Mouse (Mus musculus): ENCODE results near the gene Ddx23. TPM values are rescaled to one million over a fixed set of nuclear protein-coding genes. Genes with fewer than 3 reads are reported as not detected.

The Ddx23 gene
- polyA plus RNA-seq, 1 experiment from 2014 or later: 24.8 TPM

- H3K4me3 ChIP-seq (ENCODE audit: low read depth, low read length): no peak overlapping the region
- H3K36me3 ChIP-seq (ENCODE audit: control insufficient read depth, insufficient read depth, low read length): peaks cover 25% of the 10 kb centered on the region
- no peaks in the 10 kb centered on the region for H3K9me3 ChIP-seq (ENCODE audit: control insufficient read depth, low read length)
- DNase-seq (ENCODE audit: low spot score) (no peak), ATAC-seq (ENCODE audit: insufficient number of reproducible peaks, low FRiP score, low TSS enrichment, low read depth) (no peak)
- H3K27ac ChIP-seq (replicated peaks; ENCODE audit: low read depth, low read length): no peak overlapping the region
- peaks cover 17% of the 10 kb centered on the region for H3K4me1 ChIP-seq (ENCODE audit: control insufficient read depth, insufficient read depth, low read length)
- H3K4me2 ChIP-seq (ENCODE audit: low read depth, severe bottlenecking): no peak overlapping the region
- no peaks in the 10 kb centered on the region for H3K27me3 ChIP-seq (ENCODE audit: control insufficient read depth, insufficient read depth, low read length)
- WGBS: 94% methylated on average over 24 of the region's 24 CpGs
- H3K9ac ChIP-seq (ENCODE audit: low read length): no peak overlapping the region
These were observed 58.6 kb downstream of the Ddx23 start for GRCm38 (mm10) chr15:98604041-98604575.

- no peak for DNase-seq (ENCODE audit: low spot score)
- Histone ChIP-seq H3K9ac (ENCODE audit: low read length) (no peak overlapping the region), H3K36me3 (ENCODE audit: control insufficient read depth, insufficient read depth, low read length) (peaks cover 30% of the 10 kb centered on the region), H3K27me3 (ENCODE audit: control insufficient read depth, insufficient read depth, low read length) (no peaks in the 10 kb centered on the region), H3K4me2 (ENCODE audit: low read depth, severe bottlenecking) (no peak overlapping the region), H3K4me1 (ENCODE audit: control insufficient read depth, insufficient read depth, low read length) (peaks cover 12% of the 10 kb centered on the region), H3K4me3 (ENCODE audit: low read depth, low read length) (no peak overlapping the region), H3K27ac (replicated peaks; ENCODE audit: low read depth, low read length) (no peak overlapping the region), H3K9me3 (ENCODE audit: control insufficient read depth, low read length) (no peaks in the 10 kb centered on the region)
- 70% methylated on average over 4 of the region's 4 CpGs for WGBS
- ATAC-seq (ENCODE audit: insufficient number of reproducible peaks, low FRiP score, low TSS enrichment, low read depth): no peak
These were observed 59.7 kb downstream of the Ddx23 start for GRCm38 (mm10) chr15:98602921-98603458.

- ATAC-seq (ENCODE audit: insufficient number of reproducible peaks, low FRiP score, low TSS enrichment, low read depth) (no peak), DNase-seq (ENCODE audit: low spot score) (no peak)
- Histone ChIP-seq H3K9me3 (ENCODE audit: control insufficient read depth, low read length) (no peaks in the 10 kb centered on the region), H3K4me2 (ENCODE audit: low read depth, severe bottlenecking) (no peak overlapping the region), H3K36me3 (ENCODE audit: control insufficient read depth, insufficient read depth, low read length) (peaks cover 35% of the 10 kb centered on the region), H3K27ac (replicated peaks; ENCODE audit: low read depth, low read length) (no peak overlapping the region), H3K9ac (ENCODE audit: low read length) (no peak overlapping the region), H3K27me3 (ENCODE audit: control insufficient read depth, insufficient read depth, low read length) (no peaks in the 10 kb centered on the region), H3K4me1 (ENCODE audit: control insufficient read depth, insufficient read depth, low read length) (peaks cover 5% of the 10 kb centered on the region), H3K4me3 (ENCODE audit: low read depth, low read length) (no peak overlapping the region)
- WGBS: 75% methylated on average over 13 of the region's 13 CpGs
These were observed 60.4 kb downstream of the Ddx23 start for GRCm38 (mm10) chr15:98602191-98602881.

GRCm38 (mm10) chr15:98601832-98602190, 60.9 kb downstream of the Ddx23 start:
- no peak for DNase-seq (ENCODE audit: low spot score)
- Histone ChIP-seq H3K9ac (ENCODE audit: low read length) (no peak overlapping the region), H3K27ac (replicated peaks; ENCODE audit: low read depth, low read length) (no peak overlapping the region), H3K9me3 (ENCODE audit: control insufficient read depth, low read length) (no peaks in the 10 kb centered on the region), H3K4me1 (ENCODE audit: control insufficient read depth, insufficient read depth, low read length) (peaks cover 2% of the 10 kb centered on the region), H3K27me3 (ENCODE audit: control insufficient read depth, insufficient read depth, low read length) (no peaks in the 10 kb centered on the region), H3K36me3 (ENCODE audit: control insufficient read depth, insufficient read depth, low read length) (peaks cover 38% of the 10 kb centered on the region), H3K4me2 (ENCODE audit: low read depth, severe bottlenecking) (no peak overlapping the region), H3K4me3 (ENCODE audit: low read depth, low read length) (no peak overlapping the region)
- WGBS: 88% methylated on average over 7 of the region's 7 CpGs
- no peak for ATAC-seq (ENCODE audit: insufficient number of reproducible peaks, low FRiP score, low TSS enrichment, low read depth)

GRCm38 (mm10) chr15:98600036-98600709, 62.5 kb downstream of the Ddx23 start:
- ATAC-seq (ENCODE audit: insufficient number of reproducible peaks, low FRiP score, low TSS enrichment, low read depth) (no peak), DNase-seq (ENCODE audit: low spot score) (no peak)
- Histone ChIP-seq H3K4me2 (ENCODE audit: low read depth, severe bottlenecking) (no peak overlapping the region), H3K9me3 (ENCODE audit: control insufficient read depth, low read length) (no peaks in the 10 kb centered on the region), H3K27ac (replicated peaks; ENCODE audit: low read depth, low read length) (no peak overlapping the region), H3K4me1 (ENCODE audit: control insufficient read depth, insufficient read depth, low read length) (no peaks in the 10 kb centered on the region), H3K4me3 (ENCODE audit: low read depth, low read length) (no peak overlapping the region), H3K36me3 (ENCODE audit: control insufficient read depth, insufficient read depth, low read length) (peaks cover 50% of the 10 kb centered on the region), H3K27me3 (ENCODE audit: control insufficient read depth, insufficient read depth, low read length) (no peaks in the 10 kb centered on the region), H3K9ac (ENCODE audit: low read length) (no peak overlapping the region)
- 94% methylated on average over 12 of the region's 12 CpGs for WGBS

- 93% methylated on average over 14 of the region's 14 CpGs for WGBS
- no peaks in the 10 kb centered on the region for H3K9me3 ChIP-seq (ENCODE audit: control insufficient read depth, low read length)
- H3K36me3 ChIP-seq (ENCODE audit: control insufficient read depth, insufficient read depth, low read length): peaks cover 47% of the 10 kb centered on the region
- no peaks in the 10 kb centered on the region for H3K4me1 ChIP-seq (ENCODE audit: control insufficient read depth, insufficient read depth, low read length)
- H3K27ac ChIP-seq (replicated peaks; ENCODE audit: low read depth, low read length): no peak overlapping the region
- ATAC-seq (ENCODE audit: insufficient number of reproducible peaks, low FRiP score, low TSS enrichment, low read depth) (no peak), DNase-seq (ENCODE audit: low spot score) (no peak)
- no peaks in the 10 kb centered on the region for H3K27me3 ChIP-seq (ENCODE audit: control insufficient read depth, insufficient read depth, low read length)
- H3K4me2 ChIP-seq (ENCODE audit: low read depth, severe bottlenecking): no peak overlapping the region
- H3K9ac ChIP-seq (ENCODE audit: low read length): no peak overlapping the region
- H3K4me3 ChIP-seq (ENCODE audit: low read depth, low read length): no peak overlapping the region
These were observed 66.1 kb downstream of the Ddx23 start for GRCm38 (mm10) chr15:98596609-98597008.

Other genes starting within 250 kb of the Ddx23 start
- not detected in 2 replicates for gene Olfr282, start 231.7 kb downstream of the Ddx23 start, polyA plus RNA-seq (2014; fragmentation: Nextera tagmentation; extraction: Ambion mirVana)
- gene Olfr281, start 210.3 kb downstream of the Ddx23 start, polyA plus RNA-seq (2014; fragmentation: Nextera tagmentation; extraction: Ambion mirVana): not detected in 2 replicates
- gene OR5BS1P, start 193.0 kb downstream of the Ddx23 start, polyA plus RNA-seq (2014; fragmentation: Nextera tagmentation; extraction: Ambion mirVana): not detected in 2 replicates
- gene Lalba, start 180.2 kb downstream of the Ddx23 start, polyA plus RNA-seq (2014; fragmentation: Nextera tagmentation; extraction: Ambion mirVana): 0.34 TPM in 1 of 2 replicates, not detected in the other
- gene Olfr279, start 170.5 kb downstream of the Ddx23 start, polyA plus RNA-seq (2014; fragmentation: Nextera tagmentation; extraction: Ambion mirVana): not detected in 2 replicates
- 152 and 156 TPM in 2 replicates for gene Kansl2, start 128.6 kb downstream of the Ddx23 start, polyA plus RNA-seq (2014; fragmentation: Nextera tagmentation; extraction: Ambion mirVana)
- gene Ccnt1, start 92.0 kb downstream of the Ddx23 start, polyA plus RNA-seq (2014; fragmentation: Nextera tagmentation; extraction: Ambion mirVana): 62.9 and 66.2 TPM in 2 replicates
- 0.29 TPM in 1 of 2 replicates, not detected in the other for gene 4930415O20Rik, start 91.9 kb downstream of the Ddx23 start, polyA plus RNA-seq (2014; fragmentation: Nextera tagmentation; extraction: Ambion mirVana)
- 16.2 and 18.9 TPM in 2 replicates for gene Adcy6, start 52.8 kb downstream of the Ddx23 start, polyA plus RNA-seq (2014; fragmentation: Nextera tagmentation; extraction: Ambion mirVana)
- gene Cacnb3, start 32.1 kb downstream of the Ddx23 start, polyA plus RNA-seq (2014; fragmentation: Nextera tagmentation; extraction: Ambion mirVana): 23.4 and 25.1 TPM in 2 replicates
- gene Rnd1, start 14.6 kb upstream of the Ddx23 start, polyA plus RNA-seq (2014; fragmentation: Nextera tagmentation; extraction: Ambion mirVana): 0.29 and 0.37 TPM in 2 replicates
- gene Ccdc65, start 45.3 kb upstream of the Ddx23 start, polyA plus RNA-seq (2014; fragmentation: Nextera tagmentation; extraction: Ambion mirVana): 0.48 and 1.3 TPM in 2 replicates
- 24.3 and 25.7 TPM in 2 replicates for gene Fkbp11, start 65.3 kb upstream of the Ddx23 start, polyA plus RNA-seq (2014; fragmentation: Nextera tagmentation; extraction: Ambion mirVana)
- gene Arf3, start 100.3 kb upstream of the Ddx23 start, polyA plus RNA-seq (2014; fragmentation: Nextera tagmentation; extraction: Ambion mirVana): 34.7 and 36.4 TPM in 2 replicates
- gene Wnt10b, start 115.3 kb upstream of the Ddx23 start, polyA plus RNA-seq (2014; fragmentation: Nextera tagmentation; extraction: Ambion mirVana): 0.81 and 1.5 TPM in 2 replicates
- gene Wnt1, start 127.0 kb upstream of the Ddx23 start, polyA plus RNA-seq (2014; fragmentation: Nextera tagmentation; extraction: Ambion mirVana): not detected in 2 replicates
- gene Ddn, start 146.6 kb upstream of the Ddx23 start, polyA plus RNA-seq (2014; fragmentation: Nextera tagmentation; extraction: Ambion mirVana): not detected in 2 replicates
- 79.3 and 84.6 TPM in 2 replicates for gene Prkag1, start 168.6 kb upstream of the Ddx23 start, polyA plus RNA-seq (2014; fragmentation: Nextera tagmentation; extraction: Ambion mirVana)
- gene Kmt2d, start 208.3 kb upstream of the Ddx23 start, polyA plus RNA-seq (2014; fragmentation: Nextera tagmentation; extraction: Ambion mirVana): 17.6 and 21.6 TPM in 2 replicates
- 19.8 and 22.2 TPM in 2 replicates for gene Rhebl1, start 231.6 kb upstream of the Ddx23 start, polyA plus RNA-seq (2014; fragmentation: Nextera tagmentation; extraction: Ambion mirVana)
- gene Dhh, start 235.6 kb upstream of the Ddx23 start, polyA plus RNA-seq (2014; fragmentation: Nextera tagmentation; extraction: Ambion mirVana): 0.15 and 0.23 TPM in 2 replicates